Mouse (Mus musculus): ENCODE results near the gene L1cam. TPM values are rescaled to one million over a fixed set of nuclear protein-coding genes. Genes with fewer than 3 reads are reported as not detected.

Gene L1cam
- polyA plus RNA-seq, 1 experiment, result 9.4 TPM

- DNase-seq, result no peak
- Histone ChIP-seq H3K4me3 (replicated peaks; ENCODE audit: extremely low read depth, low read depth, low read length) (no peak overlapping the region), H3K4me1 (ENCODE audit: control insufficient read depth, insufficient read depth, low read length) (no peaks in the 10 kb centered on the region)
- TF ChIP-seq POLR2A (IDR thresholded peaks at IDR 0.05; ENCODE audit: borderline replicate concordance, extremely low read depth, low read depth, low read length), result no peak
- TF ChIP-seq CTCF (IDR thresholded peaks at IDR 0.05; ENCODE audit: insufficient read depth, low read length), result no peak
- WGBS, result 41% methylated on average over 16 of the region's 16 CpGs
These were observed 14.9 kb downstream of the L1cam start for GRCm38 (mm10) chrX:73881036-73881427.

- Histone ChIP-seq H3K4me1 (ENCODE audit: control insufficient read depth, insufficient read depth, low read length) (no peaks in the 10 kb centered on the region), H3K4me3 (replicated peaks; ENCODE audit: extremely low read depth, low read depth, low read length) (peak overlapping the region; percentile 60)
- peak; percentile 23 for DNase-seq
- TF ChIP-seq CTCF (IDR thresholded peaks at IDR 0.05; ENCODE audit: insufficient read depth, low read length) (no peak), POLR2A (IDR thresholded peaks at IDR 0.05; ENCODE audit: borderline replicate concordance, extremely low read depth, low read depth, low read length) (no peak)
- WGBS, result 28% methylated on average over 40 of the region's 48 CpGs
These were observed 15.5 kb downstream of the L1cam start for GRCm38 (mm10) chrX:73880194-73881035.

GRCm38 (mm10) chrX:73877014-73877413 is 18.9 kb downstream of the L1cam start:
- TF ChIP-seq CTCF (IDR thresholded peaks at IDR 0.05; ENCODE audit: insufficient read depth, low read length) (no peak), POLR2A (IDR thresholded peaks at IDR 0.05; ENCODE audit: borderline replicate concordance, extremely low read depth, low read depth, low read length) (no peak)
- 64% methylated on average over 1 of the region's 1 CpGs for WGBS

GRCm38 (mm10) chrX:73875881-73876280 is 20.0 kb downstream of the L1cam start:
- no peak for TF ChIP-seq POLR2A (IDR thresholded peaks at IDR 0.05; ENCODE audit: borderline replicate concordance, extremely low read depth, low read depth, low read length)
- no peak for TF ChIP-seq CTCF (IDR thresholded peaks at IDR 0.05; ENCODE audit: insufficient read depth, low read length)
- Histone ChIP-seq H3K4me1 (ENCODE audit: control insufficient read depth, insufficient read depth, low read length) (no peaks in the 10 kb centered on the region), H3K4me3 (replicated peaks; ENCODE audit: extremely low read depth, low read depth, low read length) (no peak overlapping the region)
- DNase-seq, result no peak
- 65% methylated on average over 2 of the region's 2 CpGs for WGBS

More at GRCm38 (mm10) chrX:73877014-73877413, 18.9 kb downstream of the L1cam start:
- H3K4me3 ChIP-seq (replicated peaks; ENCODE audit: extremely low read depth, low read depth, low read length), result no peak overlapping the region
- no peak for DNase-seq
- H3K4me1 ChIP-seq (ENCODE audit: control insufficient read depth, insufficient read depth, low read length), result no peaks in the 10 kb centered on the region

- TF ChIP-seq CTCF (IDR thresholded peaks at IDR 0.05; ENCODE audit: insufficient read depth, low read length) (no peak), POLR2A (IDR thresholded peaks at IDR 0.05; ENCODE audit: borderline replicate concordance, extremely low read depth, low read depth, low read length) (no peak)
- no peak for DNase-seq
- Histone ChIP-seq H3K4me1 (ENCODE audit: control insufficient read depth, insufficient read depth, low read length) (no peaks in the 10 kb centered on the region), H3K4me3 (replicated peaks; ENCODE audit: extremely low read depth, low read depth, low read length) (no peak overlapping the region)
- 66% methylated on average over 1 of the region's 1 CpGs for WGBS
These were observed 23.9 kb downstream of the L1cam start for GRCm38 (mm10) chrX:73871956-73872355.

GRCm38 (mm10) chrX:73871474-73871873 is 24.4 kb downstream of the L1cam start:
- TF ChIP-seq POLR2A (IDR thresholded peaks at IDR 0.05; ENCODE audit: borderline replicate concordance, extremely low read depth, low read depth, low read length) (no peak), CTCF (IDR thresholded peaks at IDR 0.05; ENCODE audit: insufficient read depth, low read length) (no peak)
- H3K4me1 ChIP-seq (ENCODE audit: control insufficient read depth, insufficient read depth, low read length), result no peaks in the 10 kb centered on the region
- no peak overlapping the region for H3K4me3 ChIP-seq (replicated peaks; ENCODE audit: extremely low read depth, low read depth, low read length)
- DNase-seq, result no peak

- Histone ChIP-seq H3K4me3 (replicated peaks; ENCODE audit: extremely low read depth, low read depth, low read length) (no peak overlapping the region), H3K4me1 (ENCODE audit: control insufficient read depth, insufficient read depth, low read length) (no peaks in the 10 kb centered on the region)
- DNase-seq, result no peak
- TF ChIP-seq CTCF (IDR thresholded peaks at IDR 0.05; ENCODE audit: insufficient read depth, low read length), result no peak
- TF ChIP-seq POLR2A (IDR thresholded peaks at IDR 0.05; ENCODE audit: borderline replicate concordance, extremely low read depth, low read depth, low read length), result no peak
- 14% methylated on average over 5 of the region's 5 CpGs for WGBS
These were observed 26.6 kb downstream of the L1cam start for GRCm38 (mm10) chrX:73869334-73869733.

- H3K4me3 ChIP-seq (replicated peaks; ENCODE audit: extremely low read depth, low read depth, low read length), result no peak overlapping the region
- no peaks in the 10 kb centered on the region for H3K4me1 ChIP-seq (ENCODE audit: control insufficient read depth, insufficient read depth, low read length)
- 54% methylated on average over 1 of the region's 1 CpGs for WGBS
- TF ChIP-seq CTCF (IDR thresholded peaks at IDR 0.05; ENCODE audit: insufficient read depth, low read length) (no peak), POLR2A (IDR thresholded peaks at IDR 0.05; ENCODE audit: borderline replicate concordance, extremely low read depth, low read depth, low read length) (no peak)
- no peak for DNase-seq
These were observed 28.1 kb downstream of the L1cam start for GRCm38 (mm10) chrX:73867852-73868251.

- no peak for TF ChIP-seq POLR2A (IDR thresholded peaks at IDR 0.05; ENCODE audit: borderline replicate concordance, extremely low read depth, low read depth, low read length)
- TF ChIP-seq CTCF (IDR thresholded peaks at IDR 0.05; ENCODE audit: insufficient read depth, low read length), result no peak
- 36% methylated on average over 3 of the region's 3 CpGs for WGBS
- Histone ChIP-seq H3K4me3 (replicated peaks; ENCODE audit: extremely low read depth, low read depth, low read length) (no peak overlapping the region), H3K4me1 (ENCODE audit: control insufficient read depth, insufficient read depth, low read length) (no peaks in the 10 kb centered on the region)
- no peak for DNase-seq
These were observed 28.6 kb downstream of the L1cam start for GRCm38 (mm10) chrX:73867256-73867655.

GRCm38 (mm10) chrX:73864692-73865091 is 31.2 kb downstream of the L1cam start:
- Histone ChIP-seq H3K4me3 (replicated peaks; ENCODE audit: extremely low read depth, low read depth, low read length) (no peak overlapping the region), H3K4me1 (ENCODE audit: control insufficient read depth, insufficient read depth, low read length) (no peaks in the 10 kb centered on the region)
- WGBS, result 45% methylated on average over 3 of the region's 3 CpGs
- TF ChIP-seq POLR2A (IDR thresholded peaks at IDR 0.05; ENCODE audit: borderline replicate concordance, extremely low read depth, low read depth, low read length) (no peak), CTCF (IDR thresholded peaks at IDR 0.05; ENCODE audit: insufficient read depth, low read length) (no peak)
- no peak for DNase-seq

Measured in lung, adult 2 months (tissue).